ENCODE assay signal across 22 mouse cellular contexts in the genomic region with DNA sequence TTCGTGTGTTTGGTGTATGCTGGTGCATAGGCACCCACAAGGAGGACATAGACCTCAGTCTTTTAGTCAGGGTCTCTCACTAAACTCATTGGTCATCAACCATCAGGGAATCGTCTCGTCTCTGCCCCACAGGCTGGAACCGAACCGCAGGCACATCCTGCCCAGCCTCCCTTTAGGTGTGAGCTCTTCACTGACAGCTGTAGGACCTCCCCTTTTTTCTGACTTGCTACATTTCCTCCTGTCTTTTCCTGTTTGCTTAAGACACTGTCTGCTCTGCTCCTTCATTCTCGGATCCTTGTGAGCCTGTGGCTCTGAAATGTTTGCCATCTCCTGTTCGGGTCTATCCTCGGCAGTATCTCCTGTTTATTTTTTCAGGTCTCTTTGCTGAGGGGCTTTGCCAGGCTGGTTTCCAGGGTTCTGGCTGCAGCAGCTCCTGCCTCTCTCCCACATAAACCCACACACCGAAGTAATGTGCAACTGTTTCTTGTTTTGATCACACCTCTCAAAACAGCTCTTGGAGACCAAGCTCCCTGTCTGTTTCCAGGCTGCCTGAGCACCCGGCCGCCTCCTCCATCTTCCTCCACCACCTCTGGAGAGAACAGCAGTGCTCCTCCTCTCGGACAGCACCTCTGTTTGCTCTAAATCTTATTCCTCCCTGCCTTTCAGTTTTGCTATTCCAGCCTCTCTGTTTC.
DNase-seq lines count a peak whose midpoint lies in the region; ATAC-seq and TF ChIP-seq lines count a peak whose summit lies in the region.
"Had no signal": no experiment of that assay in that cellular context is flagged by ENCODE, and none has a peak within 500 bp of the region (broad histone marks: within the 10 kb centered on the region; RNA-seq: fewer than 3 reads in every experiment).

No protein-coding gene starts in this region.

- H3K79me2 ChIP-seq in heart, adult 2 months (replicated peaks; ENCODE audit: control insufficient read depth, insufficient read depth, low read length) = no peaks in the 10 kb centered on the region

- H3K27me3 ChIP-seq in heart, adult 2 months (ENCODE audit: control insufficient read depth, insufficient read depth, low read length) = no peaks in the 10 kb centered on the region
- H3K27me3 ChIP-seq: heart, embryonic 12.5 days; kidney, embryonic 15.5 days; liver, embryonic 13.5 days; midbrain, embryonic 15.5 days; stomach, embryonic 15.5 days had no signal

- H3K27ac ChIP-seq in layer of hippocampus, adult 2 months = 0 out of 2 replicates have a peak overlapping the region, but pooled peaks have one; percentile 32
- H3K27ac ChIP-seq in heart, adult 2 months = no peak overlapping the region
- H3K27ac ChIP-seq: kidney, embryonic 15.5 days; limb, embryonic 10.5 days; liver, embryonic 13.5 days; macrophage; midbrain, embryonic 15.5 days; stomach, embryonic 15.5 days had no signal

- intact Hi-C loops in heart, adult 2 months (cut with DNase I) = no loop called here

- 44% methylated on average over 12 of the region's 12 CpGs for WGBS in heart, adult 2 months

- TF ChIP-seq EP300 in heart, adult 2 months (IDR thresholded peaks at IDR 0.05; ENCODE audit: insufficient read depth, low read depth, low read length) = no peak

- TF ChIP-seq CTCF in layer of hippocampus, adult 2 months (conservative IDR thresholded peaks at IDR 0.05) = no peak
- no peak for TF ChIP-seq CTCF in heart, adult 2 months (IDR thresholded peaks at IDR 0.05)

- no peak for DNase-seq in layer of hippocampus, adult 2 months (ENCODE audit: low spot score in 2 of 2)
- DNase-seq in layer of hippocampus, postnatal 36 days = no peak
- DNase-seq in right cerebral cortex, adult 18-20 months = peak; percentile 65
- no peak for DNase-seq in right cerebral cortex, postnatal 14 days
- peak; percentile 27 for DNase-seq in telencephalon, adult 2 months (ENCODE audit: low read depth, low spot score)
- no peak for DNase-seq in heart, adult 2 months
- no peak for DNase-seq in adrenal gland, postnatal 4 days (ENCODE audit: low spot score in 2 of 2)
- DNase-seq: adrenal gland, postnatal 10 days; cerebellum, postnatal 10 days; gastrocnemius, postnatal 25 days; heart, postnatal 4 days; liver, embryonic 13.5 days; thymus, postnatal 36 days had no signal

- no peak overlapping the region for H3K9ac ChIP-seq in heart, adult 2 months (ENCODE audit: low read depth, low read length)
- H3K9ac ChIP-seq: heart, embryonic 12.5 days; kidney, embryonic 15.5 days; liver, embryonic 13.5 days; midbrain, embryonic 15.5 days; stomach, embryonic 15.5 days had no signal

- ATAC-seq in hematopoietic stem cell, adult 5-6 weeks (replicated peaks in 1 of 2; ENCODE audit: insufficient read depth in 1 of 2, low FRiP score in 2 of 2, low TSS enrichment in 1 of 2, low read depth in 1 of 2, poor library complexity in 2 of 2, severe bottlenecking in 2 of 2) = peak; percentile 54 to 70; a peak in 2 of 4 replicates
- ATAC-seq: forebrain, embryonic 16.5 days; midbrain, embryonic 15.5 days had no signal

- H3K4me3 ChIP-seq in layer of hippocampus, adult 2 months = no peak overlapping the region
- no peak overlapping the region for H3K4me3 ChIP-seq in heart, adult 2 months
- H3K4me3 ChIP-seq: erythroblast, embryonic 14.5 days; heart, embryonic 12.5 days; kidney, embryonic 15.5 days; limb, embryonic 10.5 days; liver, embryonic 13.5 days; midbrain, embryonic 15.5 days; stomach, embryonic 15.5 days had no signal

- no peaks in the 10 kb centered on the region for H3K36me3 ChIP-seq in heart, adult 2 months (ENCODE audit: control insufficient read depth, insufficient read depth, low read length)
- H3K36me3 ChIP-seq: heart, embryonic 12.5 days; kidney, embryonic 15.5 days; limb, embryonic 10.5 days; liver, embryonic 13.5 days; midbrain, embryonic 15.5 days; stomach, embryonic 15.5 days had no signal

- H3K4me1 ChIP-seq in heart, adult 2 months (ENCODE audit: control insufficient read depth, insufficient read depth, low read length) = no peaks in the 10 kb centered on the region
- H3K4me1 ChIP-seq: kidney, embryonic 15.5 days; limb, embryonic 10.5 days; liver, embryonic 13.5 days; stomach, embryonic 15.5 days had no signal

- TF ChIP-seq POLR2A in heart, adult 2 months (IDR thresholded peaks at IDR 0.05; ENCODE audit: insufficient read depth, low read depth, low read length) = no peak

Comparison
In these comparisons a context has a peak if more than half of its experiments do, and no peak if none do; other contexts are left out.
1. DNase-seq: peak in right cerebral cortex, adult 18-20 months (single experiment) and telencephalon, adult 2 months (single experiment); none in layer of hippocampus, adult 2 months (0 of 2), layer of hippocampus, postnatal 36 days (0 of 2), right cerebral cortex, postnatal 14 days (single experiment), heart, adult 2 months (0 of 2) and adrenal gland, postnatal 4 days (0 of 2).